Mouse (Mus musculus): ENCODE results near the gene Atp6v1a. TPM values are rescaled to one million over a fixed set of nuclear protein-coding genes. Genes with fewer than 3 reads are reported as not detected.

Atp6v1a gene
- total and polyA plus RNA-seq, 3 experiments: 75.0 to 104 (median 78.5) TPM

GRCm38 (mm10) chr16:44109002-44109401 lies 30.5 kb downstream of the Atp6v1a start:
- no peak for DNase-seq (ENCODE audit: extremely low read depth)
- Histone ChIP-seq H3K4me3 (replicated peaks in 1 of 3; ENCODE audit: low read depth in 2 of 3, low read length in 2 of 3, poor library complexity in 1 of 3) (no peak overlapping the region), H3K9me3 (replicated peaks; ENCODE audit: low read length) (no peaks in the 10 kb centered on the region), H3K4me2 (ENCODE audit: insufficient read depth, low read depth, poor library complexity, severe bottlenecking) (no peak overlapping the region), H3K9ac (ENCODE audit: insufficient read depth, low read depth) (no peak overlapping the region), H3K27ac (ENCODE audit: insufficient read depth, low read depth) (no peak overlapping the region), H3K36me3 (replicated peaks in 1 of 2; ENCODE audit: control insufficient read depth in 1 of 2, insufficient read depth in 1 of 2, low read length in 1 of 2) (peaks cover 47 to 78% of the 10 kb centered on the region in 2 experiments), H3K4me1 (ENCODE audit: control insufficient read depth in 1 of 2, insufficient read depth in 2 of 2) (no peaks in the 10 kb centered on the region), H3K79me2 (replicated peaks; ENCODE audit: control insufficient read depth, extremely low read depth, insufficient read depth, poor library complexity, severe bottlenecking) (no peaks in the 10 kb centered on the region), H3K27me3 (replicated peaks) (no peaks in the 10 kb centered on the region)
- dilution Hi-C loops (cut with MboI; ENCODE audit: extremely low pct_ligation_motif_present, extremely low pct_unique_long_range_greater_than_20kb, low sequenced_read_pairs) (no loop called here), in situ Hi-C loops (cut with MboI; ENCODE audit: low pct_ligation_motif_present, low pct_unique_long_range_greater_than_20kb, low sequenced_read_pairs) (no loop called here)
- TF ChIP-seq EP300 (IDR thresholded peaks at IDR 0.05; ENCODE audit: low read length): no peak
- no peak for TF ChIP-seq JUN (IDR thresholded peaks at IDR 0.05; ENCODE audit: insufficient read depth, low read depth, low read length)
- no peak for TF ChIP-seq GABPA (IDR thresholded peaks at IDR 0.05; ENCODE audit: insufficient replicate concordance, low read depth, low read length)
- TF ChIP-seq NRF1 (IDR thresholded peaks at IDR 0.05; ENCODE audit: low read depth, low read length): no peak
- no peak for TF ChIP-seq TBP (conservative IDR thresholded peaks at IDR 0.05; ENCODE audit: low read depth, low read length)
- no peak for TF ChIP-seq USF1 (IDR thresholded peaks at IDR 0.05; ENCODE audit: low read depth, low read length)
- TF ChIP-seq MXI1 (IDR thresholded peaks at IDR 0.05; ENCODE audit: low read depth, low read length): no peak
- no peak for TF ChIP-seq KAT2A (IDR thresholded peaks at IDR 0.05; ENCODE audit: insufficient replicate concordance, low read length)
- no peak for TF ChIP-seq PAX5 (IDR thresholded peaks at IDR 0.05; ENCODE audit: low read length)
- no peak for TF ChIP-seq ZKSCAN1 (IDR thresholded peaks at IDR 0.05; ENCODE audit: borderline replicate concordance, low read depth, low read length)
- no peak for TF ChIP-seq MYC (IDR thresholded peaks at IDR 0.05; ENCODE audit: low read depth, low read length)
- no peak for TF ChIP-seq NELFE (IDR thresholded peaks at IDR 0.05; ENCODE audit: low read depth, low read length)
- TF ChIP-seq ETS1 (conservative IDR thresholded peaks at IDR 0.05; ENCODE audit: low read depth, low read length): no peak
- TF ChIP-seq RAD21 (IDR thresholded peaks at IDR 0.05; ENCODE audit: low read depth, low read length): no peak
- no peak for TF ChIP-seq MAX (IDR thresholded peaks at IDR 0.05; ENCODE audit: low read length)
- TF ChIP-seq BHLHE40 (IDR thresholded peaks at IDR 0.05; ENCODE audit: low read depth, low read length): no peak
- TF ChIP-seq UBTF (IDR thresholded peaks at IDR 0.05; ENCODE audit: low read depth, low read length): no peak
- TF ChIP-seq TCF12 (IDR thresholded peaks at IDR 0.05; ENCODE audit: low read depth, low read length): no peak
- no peak for TF ChIP-seq MEF2A (IDR thresholded peaks at IDR 0.05; ENCODE audit: borderline replicate concordance, low read depth, low read length)

- in situ Hi-C loops (cut with MboI; ENCODE audit: low pct_ligation_motif_present, low pct_unique_long_range_greater_than_20kb, low sequenced_read_pairs) (no loop called here), dilution Hi-C loops (cut with MboI; ENCODE audit: extremely low pct_ligation_motif_present, extremely low pct_unique_long_range_greater_than_20kb, low sequenced_read_pairs) (no loop called here)
- no peak overlapping the region for H3K4me3 ChIP-seq (replicated peaks in 1 of 3; ENCODE audit: low read depth in 2 of 3, low read length in 2 of 3, poor library complexity in 1 of 3)
- H3K9ac ChIP-seq (ENCODE audit: insufficient read depth, low read depth): no peak overlapping the region
- no peaks in the 10 kb centered on the region for H3K9me3 ChIP-seq (replicated peaks; ENCODE audit: low read length)
- no peaks in the 10 kb centered on the region for H3K79me2 ChIP-seq (replicated peaks; ENCODE audit: control insufficient read depth, extremely low read depth, insufficient read depth, poor library complexity, severe bottlenecking)
- peaks cover 55 to 86% of the 10 kb centered on the region in 2 experiments for H3K36me3 ChIP-seq (replicated peaks in 1 of 2; ENCODE audit: control insufficient read depth in 1 of 2, insufficient read depth in 1 of 2, low read length in 1 of 2)
- DNase-seq (ENCODE audit: extremely low read depth): no peak
- no peaks in the 10 kb centered on the region for H3K27me3 ChIP-seq (replicated peaks)
- no peak for TF ChIP-seq EP300 (IDR thresholded peaks at IDR 0.05; ENCODE audit: low read length)
- no peak for TF ChIP-seq MAZ (IDR thresholded peaks at IDR 0.05; ENCODE audit: low read depth, low read length)
- TF ChIP-seq RCOR1 (conservative IDR thresholded peaks at IDR 0.05; ENCODE audit: low read depth, low read length): no peak
- TF ChIP-seq UBTF (IDR thresholded peaks at IDR 0.05; ENCODE audit: low read depth, low read length): no peak
- TF ChIP-seq HCFC1 (IDR thresholded peaks at IDR 0.05; ENCODE audit: low read depth, low read length): no peak
- TF ChIP-seq IRF4 (IDR thresholded peaks at IDR 0.05; ENCODE audit: low read depth, low read length): no peak
- no peak overlapping the region for H3K4me2 ChIP-seq (ENCODE audit: insufficient read depth, low read depth, poor library complexity, severe bottlenecking)
- no peak overlapping the region for H3K27ac ChIP-seq (ENCODE audit: insufficient read depth, low read depth)
- H3K4me1 ChIP-seq (ENCODE audit: control insufficient read depth in 1 of 2, insufficient read depth in 2 of 2): no peaks in the 10 kb centered on the region
Measured at GRCm38 (mm10) chr16:44105211-44105610, 34.3 kb downstream of the Atp6v1a start.
